Mouse (Mus musculus) kidney, adult 8-10 months (tissue): ENCODE measurements at regions not wholly inside any gene's neighbourhood (a gene's known extent, or its start where the extent isn't known, plus 50 kb on each side); places are given as distances from the start of the nearest gene placed in this dataset.

Source experiments
- DNase-seq, 2 experiments: peaks; one replicate each; pipeline ENCODE4 v3.0.0; 2022

- DNase-seq = no peak
Observed at GRCm38 (mm10) chr10:91300067-91300466, 119.0 kb upstream of the Tmpo start.

GRCm38 (mm10) chr10:91297792-91298460, 116.8 kb upstream of the Tmpo start:
- peak; percentile 22 to 53 for DNase-seq

DNA sequence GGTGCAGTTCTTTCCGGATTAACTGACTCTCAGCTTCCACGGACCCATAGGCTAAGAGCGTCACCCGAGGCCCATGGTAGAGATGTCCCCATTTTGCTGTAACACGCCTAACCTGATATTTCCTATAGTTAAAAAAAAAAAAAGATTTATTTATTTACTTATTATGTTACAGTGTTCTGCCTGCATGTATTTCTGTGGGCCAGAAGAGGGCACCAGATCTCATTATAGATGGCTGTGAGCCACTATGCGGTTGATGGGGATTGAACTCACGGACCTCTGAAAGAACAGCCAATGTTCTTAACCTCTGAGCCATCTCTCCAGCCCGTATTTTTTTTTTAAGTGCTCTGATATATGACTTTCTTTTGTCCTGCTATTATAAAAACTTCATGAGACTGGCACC, 114.2 kb upstream of the Tmpo start:
- no peak for DNase-seq

GRCm38 (mm10) chr10:91293226-91293625, 112.1 kb upstream of the Tmpo start:
- DNase-seq = no peak

DNA sequence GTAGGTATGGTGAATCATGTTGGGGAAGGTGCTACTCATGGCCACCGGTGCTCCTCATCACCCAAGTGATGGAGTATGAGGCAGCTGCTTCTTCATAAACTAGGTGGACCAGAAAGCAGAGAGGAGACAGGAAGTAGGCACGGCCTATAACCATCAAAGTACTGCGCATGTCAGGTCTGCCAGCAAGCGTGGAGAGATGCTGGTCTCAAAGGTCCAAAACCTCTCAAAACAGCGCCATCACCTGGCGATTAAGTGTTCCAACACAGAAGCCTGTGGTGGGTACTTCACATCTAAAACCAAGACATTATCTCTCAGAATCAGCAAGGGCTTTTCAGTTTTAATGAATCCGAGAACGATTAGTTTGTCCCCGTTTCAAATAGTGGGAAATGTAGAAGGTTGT, 103.1 kb upstream of the Tmpo start:
- no peak for DNase-seq

GRCm38 (mm10) chr10:91270955-91271741, 90.0 kb upstream of the Tmpo start:
- peak; percentile 65 to 87 for DNase-seq

DNA sequence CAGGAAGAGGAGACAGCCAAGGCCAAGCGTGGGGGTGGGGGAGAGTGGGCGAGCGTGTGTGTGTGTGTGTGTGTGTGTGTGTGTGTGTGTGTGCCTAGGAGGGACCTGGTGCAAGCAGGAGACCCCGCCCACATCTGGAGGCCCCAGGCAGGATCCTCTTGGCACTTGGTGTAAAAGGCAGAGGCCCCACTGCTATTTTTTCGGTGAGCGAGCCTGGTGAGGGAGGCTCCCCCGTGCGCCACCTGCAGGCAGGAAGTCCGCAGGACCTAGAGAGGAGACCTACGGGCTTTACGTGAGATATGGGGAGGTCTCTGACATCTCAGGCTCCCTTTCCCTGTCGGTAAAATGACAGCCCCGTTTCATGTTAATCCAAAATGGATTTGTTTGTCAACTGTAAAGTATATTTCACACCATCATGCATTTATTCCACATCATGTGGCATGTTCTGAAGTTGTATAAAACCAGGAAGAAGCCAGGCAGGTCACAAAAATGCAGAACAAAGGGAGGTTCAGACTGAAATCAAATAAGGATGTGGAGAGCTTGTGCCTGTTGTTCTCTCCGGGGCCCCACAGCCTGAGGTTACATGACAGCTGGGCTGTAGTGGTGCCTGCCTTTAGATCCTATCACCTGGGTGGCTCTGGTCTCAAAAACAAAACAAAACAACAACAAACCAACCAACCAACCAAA, 89.3 kb upstream of the Tmpo start:
- peak; percentile 24 to 51 for DNase-seq

GRCm38 (mm10) chr10:91267886-91268285, 86.8 kb upstream of the Tmpo start:
- DNase-seq = no peak

GRCm38 (mm10) chr10:91260416-91260815, 79.3 kb upstream of the Tmpo start:
- DNase-seq = no peak

GRCm38 (mm10) chr10:91249681-91250195, 68.6 kb upstream of the Tmpo start:
- DNase-seq = no peak

GRCm38 (mm10) chr10:91244297-91244696, 63.2 kb upstream of the Tmpo start:
- DNase-seq = no peak

DNA sequence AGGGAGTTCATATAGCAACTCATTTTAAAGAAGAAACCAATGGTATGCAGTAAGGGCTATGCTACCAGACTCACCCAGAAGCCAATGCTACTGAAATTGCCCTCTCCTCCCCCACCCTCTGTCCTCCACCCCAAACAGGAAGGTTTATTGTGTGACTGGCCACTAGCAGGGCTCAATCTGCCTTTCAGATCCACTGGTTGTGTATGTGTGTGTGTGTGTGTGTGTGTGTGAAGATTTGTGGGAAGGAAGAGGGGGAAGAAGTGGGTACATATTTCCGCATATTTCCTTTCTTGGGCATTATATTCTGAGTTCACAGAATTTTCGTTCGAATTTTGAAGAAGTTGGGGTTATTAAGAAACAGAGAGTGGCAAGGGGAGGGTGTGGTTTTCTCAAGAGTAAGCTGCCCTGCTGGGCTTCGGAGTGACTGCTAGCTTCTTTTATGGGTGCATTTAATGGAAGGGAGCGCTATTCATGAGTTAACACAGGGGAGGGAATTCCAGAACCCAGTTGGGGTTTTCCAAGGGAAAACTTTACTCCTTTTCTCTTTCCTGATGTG, 61.5 kb upstream of the Tmpo start:
- no peak for DNase-seq

DNA sequence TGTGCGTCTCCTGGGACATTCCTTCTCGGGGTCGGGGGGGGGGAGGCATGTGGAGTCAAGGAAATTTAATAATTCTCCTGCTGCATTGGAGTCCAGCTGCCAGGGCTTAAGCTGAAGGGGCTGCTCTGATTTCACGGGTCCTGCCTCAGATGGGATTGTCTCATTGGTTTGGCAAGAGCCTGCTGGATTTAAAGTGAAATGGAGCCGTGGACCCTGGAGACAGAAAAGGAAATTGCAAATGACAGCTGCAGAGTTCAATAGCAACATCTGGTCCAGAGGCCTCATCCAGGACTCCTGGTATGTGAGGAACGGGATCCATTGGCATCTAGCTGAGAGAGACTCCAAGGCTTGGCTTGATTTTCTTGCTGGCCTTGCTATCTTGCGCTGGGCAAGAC, 60.5 kb upstream of the Tmpo start:
- no peak for DNase-seq

GRCm38 (mm10) chr10:91240856-91241610, 59.9 kb upstream of the Tmpo start:
- peak; percentile 54 to 70 for DNase-seq

DNA sequence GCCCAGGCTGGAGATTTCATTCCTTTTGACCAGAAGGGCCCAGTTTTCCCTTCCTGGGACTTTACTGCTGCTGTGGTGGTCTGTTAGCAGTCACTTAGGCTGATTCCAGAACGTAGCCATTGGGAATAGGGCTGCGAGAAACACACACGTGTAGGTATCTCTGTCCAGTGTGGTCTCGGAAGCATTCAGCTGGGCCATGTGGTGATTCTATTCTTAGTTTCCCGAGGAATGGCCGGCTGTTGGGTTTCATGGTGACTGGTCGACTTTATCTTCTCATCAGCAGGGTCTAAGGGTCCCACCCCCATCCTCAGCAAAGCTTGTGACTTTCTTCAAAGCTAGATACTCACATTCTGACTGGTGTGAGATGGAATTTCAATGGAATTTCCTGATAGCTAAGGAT, 59.2 kb upstream of the Tmpo start:
- no peak for DNase-seq

GRCm38 (mm10) chr10:91236844-91237243, 55.7 kb upstream of the Tmpo start:
- peak; percentile 69 to 85 for DNase-seq

DNA sequence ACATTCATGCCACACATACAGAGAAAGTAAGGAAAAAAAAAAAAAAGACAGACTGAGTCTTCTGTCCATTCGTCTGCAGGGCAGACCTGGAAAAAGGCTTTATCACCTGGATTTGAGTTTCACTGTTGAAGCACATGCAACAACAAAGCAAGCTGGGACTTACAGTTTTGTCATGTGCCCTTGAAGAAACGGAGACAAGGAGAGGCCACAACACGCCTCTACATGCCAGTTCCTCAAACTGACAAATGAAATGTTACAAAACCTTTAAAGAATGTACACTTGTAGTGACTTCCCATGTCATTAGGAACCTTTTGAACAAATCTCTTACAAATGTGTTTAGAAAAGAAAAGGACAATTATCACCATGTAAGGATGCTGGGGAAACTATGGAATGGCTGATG, 53.6 kb upstream of the Tmpo start:
- DNase-seq = no peak
